Mouse (Mus musculus) gastrocnemius, postnatal 36 days (tissue): Measurements from ENCODE around the gene 3110070M22Rik. TPM values are rescaled to one million over a fixed set of nuclear protein-coding genes. Genes with fewer than 3 reads are reported as not detected.
"Not testable (repeated sequence)": the region's sequence is repeated elsewhere in the genome, so short reads cannot be mapped to it uniquely, and the experiment has no call there.

Source experiments
- DNase-seq, 2 experiments: peaks; one replicate each; pipeline ENCODE4 v3.0.0; 2022
- intact Hi-C: fragments of 180-260 bp; cut with DNase I; formaldehyde crosslinking; loops from one replicate; pipeline ENCODE4 v1.15.1; 2025
- long read RNA-seq, 2 experiments: library from polyadenylated mRNA; stranded (forward); transcript quantifications; one replicate each; pipeline ENCODE4 v2.0.0; 2021
- total RNA-seq, 2 experiments: library from RNA; stranded (reverse); gene quantifications; 2 replicates each; pipeline ENCODE4 v1.2.3; 2021

3110070M22Rik gene
- total RNA-seq: under 1 TPM; 0.30 to 0.46 TPM
- long read RNA-seq, experiment 1: 0 reads
- long read RNA-seq, experiment 2: 0 reads

DNA sequence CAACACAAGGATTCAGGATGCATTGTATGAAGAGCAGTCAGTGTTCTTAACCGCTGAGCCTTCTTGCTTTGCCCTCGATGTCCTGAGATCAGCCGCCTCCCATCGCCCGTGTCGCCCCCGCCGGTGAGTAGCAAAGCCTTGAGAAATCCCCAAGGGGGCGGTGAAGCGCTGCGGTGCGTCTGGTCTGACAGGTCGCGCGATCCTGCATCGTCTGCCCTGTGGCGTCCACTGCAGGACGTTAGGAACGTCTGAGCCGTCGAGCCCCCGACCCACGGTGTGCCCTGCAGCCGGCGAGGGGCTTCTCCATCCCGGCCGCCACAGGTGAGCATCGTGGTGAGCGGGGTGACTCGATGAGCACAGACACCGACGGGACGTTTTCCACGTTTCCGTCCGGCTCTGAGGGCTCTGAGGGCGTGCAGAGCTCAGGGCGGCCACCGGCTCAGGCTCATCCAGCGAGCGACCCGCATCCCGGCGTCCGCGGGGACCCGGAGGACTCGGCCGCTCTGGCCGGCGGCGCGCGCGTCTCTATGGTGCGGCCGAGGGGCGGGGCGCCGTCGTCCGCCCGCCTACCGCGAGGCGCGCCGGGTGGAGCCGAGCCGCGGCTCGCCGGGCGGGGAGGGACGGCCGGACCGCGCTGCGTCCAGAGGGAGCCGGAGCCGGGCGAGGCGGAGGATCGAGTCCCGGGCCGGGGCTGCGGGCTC lies at the start of gene 3110070M22Rik, which contains the start of gene Tmem267:
Gene 3110070M22Rik, minus strand, starts transcription at position 504 of the 701 bp plus-strand sequence.
Gene Tmem267, plus strand, starts transcription at position 160 of the 701 bp plus-strand sequence.
- DNase-seq: peak; percentile 70 to 78
- intact Hi-C loops: no loop called here

DNA sequence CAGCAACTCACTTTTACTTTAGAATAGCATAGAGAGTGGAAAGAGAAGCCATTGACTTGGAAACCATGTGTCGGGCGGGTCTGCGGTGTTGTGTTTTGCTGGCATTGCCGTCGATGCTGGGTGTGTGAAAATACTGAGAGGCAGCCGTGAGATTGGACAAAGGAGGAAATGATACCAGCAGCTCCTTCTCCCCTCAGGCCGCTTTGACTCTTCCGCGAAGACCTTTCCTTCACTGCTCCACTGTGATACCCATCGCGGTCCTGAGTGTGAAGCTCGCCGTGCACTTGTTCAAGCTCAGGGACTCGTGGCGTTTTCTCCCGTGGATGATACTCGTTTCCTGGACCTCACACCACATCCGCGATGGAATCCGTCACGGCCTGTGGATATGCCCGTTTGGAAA lies 6.8 kb upstream of the 3110070M22Rik start:
- DNase-seq, intact Hi-C loops: not testable (repeated sequence)

DNA sequence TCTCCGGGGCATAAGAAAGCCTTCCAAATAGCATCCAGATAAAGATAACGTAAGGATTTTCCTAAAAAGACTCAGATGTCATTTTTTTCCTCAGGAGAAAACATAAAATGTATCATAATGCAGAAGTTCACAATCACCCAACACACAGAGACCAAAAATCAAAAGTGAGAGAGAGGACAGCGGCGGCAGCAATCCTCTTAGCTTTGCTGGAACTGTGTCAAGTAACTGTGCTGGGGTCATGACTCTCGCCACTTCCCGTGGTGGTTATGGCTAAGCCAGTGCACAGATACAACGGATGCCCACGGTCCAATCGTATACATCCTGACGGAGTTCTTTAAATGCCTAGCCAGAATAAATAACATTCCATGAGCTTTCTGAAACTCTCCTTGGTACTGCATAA lies 3.9 kb upstream of the 3110070M22Rik start:
- DNase-seq, intact Hi-C loops: not testable (repeated sequence)

DNA sequence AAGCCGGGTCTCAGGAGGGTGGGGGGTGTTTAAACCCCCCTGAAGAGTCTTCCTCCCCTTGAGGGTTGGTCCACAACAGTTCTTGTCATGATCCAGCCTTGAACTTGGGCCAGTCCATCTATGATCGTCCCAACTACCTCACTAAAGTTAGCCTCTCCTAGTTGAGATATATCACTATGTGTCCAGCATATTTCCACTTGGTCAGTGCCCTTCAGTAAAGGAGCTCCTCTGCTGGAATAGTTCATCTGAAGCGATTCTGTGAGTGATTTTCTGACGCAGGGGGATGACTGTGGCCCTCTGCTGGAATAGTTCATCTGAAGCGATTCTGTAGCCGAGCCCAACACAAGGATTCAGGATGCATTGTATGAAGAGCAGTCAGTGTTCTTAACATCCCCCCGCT lies 829 bp downstream of the 3110070M22Rik start:
- no peak for DNase-seq
- intact Hi-C loops: no loop called here

DNA sequence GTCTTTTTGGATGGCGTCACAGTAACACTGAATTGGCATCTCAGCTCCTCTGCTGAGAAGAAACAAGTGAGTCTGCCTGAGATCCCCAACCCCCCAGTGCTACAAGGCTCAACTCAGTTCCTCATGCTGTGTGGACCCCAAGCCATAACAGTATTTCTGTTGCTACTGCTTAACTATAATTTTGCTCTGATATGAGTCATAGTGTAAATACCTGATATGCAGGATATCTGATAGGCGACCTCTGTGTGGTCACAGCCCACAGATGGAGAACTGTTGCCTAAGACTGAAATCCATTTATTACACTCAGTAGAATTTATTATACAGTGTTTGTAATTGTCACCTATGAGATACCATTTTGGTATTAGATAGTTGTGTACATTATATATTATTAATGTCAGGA lies 10.4 kb downstream of the 3110070M22Rik start:
- no peak for DNase-seq
- intact Hi-C loops: no loop called here

DNA sequence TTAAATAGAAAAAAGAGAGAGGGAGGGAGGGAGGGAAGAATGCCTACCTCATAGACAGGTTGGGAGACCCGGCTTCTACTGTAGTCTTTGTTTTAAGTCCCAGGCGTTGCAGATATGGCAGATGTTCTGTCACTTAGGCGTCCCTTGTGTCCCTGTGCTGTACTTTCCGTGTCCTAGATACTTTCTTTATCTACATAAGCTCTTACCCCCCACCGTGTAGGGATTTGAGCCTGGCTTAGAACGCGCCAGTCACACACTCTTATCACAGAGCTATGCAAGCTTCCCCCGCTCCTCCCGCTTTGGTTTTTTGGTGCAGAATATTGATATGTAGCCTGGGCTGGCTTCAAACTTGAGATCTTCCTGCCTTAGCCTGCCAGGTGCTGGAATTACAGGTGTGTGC lies 11.6 kb downstream of the 3110070M22Rik start:
- intact Hi-C loops: no loop called here
- no peak for DNase-seq

DNA sequence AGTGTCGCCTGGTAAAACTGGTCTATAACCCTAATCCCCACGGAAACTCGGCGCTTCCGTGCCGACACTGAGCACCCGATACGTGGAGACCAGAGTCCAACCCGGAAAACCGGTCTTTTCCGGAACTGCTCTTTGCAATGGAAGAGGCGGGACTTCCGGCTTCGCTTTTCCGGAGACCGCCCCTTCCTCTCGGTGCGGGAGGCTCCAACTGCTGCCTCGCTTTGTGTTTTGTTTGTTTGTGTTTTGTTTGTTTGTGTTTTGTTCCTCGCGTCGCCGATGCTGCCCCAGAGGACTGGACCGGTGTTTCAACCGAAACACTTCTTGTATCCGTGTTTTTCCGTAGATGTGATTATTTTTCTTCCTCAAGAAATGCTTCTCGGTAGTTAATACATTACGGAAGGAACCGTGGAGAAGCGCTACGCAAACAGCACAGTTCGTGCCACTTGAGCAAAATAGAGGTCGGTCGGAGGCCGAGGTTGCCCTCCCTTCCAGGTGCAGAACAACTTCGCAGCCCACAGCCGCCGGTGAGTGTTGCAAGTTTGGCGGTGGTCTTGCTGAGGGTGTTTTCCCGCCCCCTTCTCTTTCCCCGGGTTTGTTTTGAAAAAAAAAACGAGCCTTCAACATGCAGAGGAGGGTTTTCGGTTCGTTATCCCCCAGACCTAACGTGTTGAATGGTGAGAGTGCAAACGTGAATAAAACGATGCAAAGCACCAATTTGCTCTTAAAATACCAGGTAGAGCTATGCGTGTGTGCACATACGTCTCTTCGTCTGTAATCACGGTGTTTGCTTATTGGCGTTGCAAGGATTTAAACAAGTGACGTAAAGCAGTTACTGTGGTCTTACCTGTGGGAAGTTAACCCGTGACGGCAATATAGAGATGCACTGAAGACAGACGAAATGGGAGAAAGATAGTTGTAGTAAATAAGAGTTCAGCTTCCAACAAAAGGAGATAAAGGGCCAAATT lies 25.3 kb downstream of the 3110070M22Rik start, which contains the start of gene 4833420G17Rik:
Gene 4833420G17Rik, plus strand, starts transcription at position 173 of the 965 bp plus-strand sequence.
- peak; percentile 70 to 80 for DNase-seq
- intact Hi-C loops: no loop called here

DNA sequence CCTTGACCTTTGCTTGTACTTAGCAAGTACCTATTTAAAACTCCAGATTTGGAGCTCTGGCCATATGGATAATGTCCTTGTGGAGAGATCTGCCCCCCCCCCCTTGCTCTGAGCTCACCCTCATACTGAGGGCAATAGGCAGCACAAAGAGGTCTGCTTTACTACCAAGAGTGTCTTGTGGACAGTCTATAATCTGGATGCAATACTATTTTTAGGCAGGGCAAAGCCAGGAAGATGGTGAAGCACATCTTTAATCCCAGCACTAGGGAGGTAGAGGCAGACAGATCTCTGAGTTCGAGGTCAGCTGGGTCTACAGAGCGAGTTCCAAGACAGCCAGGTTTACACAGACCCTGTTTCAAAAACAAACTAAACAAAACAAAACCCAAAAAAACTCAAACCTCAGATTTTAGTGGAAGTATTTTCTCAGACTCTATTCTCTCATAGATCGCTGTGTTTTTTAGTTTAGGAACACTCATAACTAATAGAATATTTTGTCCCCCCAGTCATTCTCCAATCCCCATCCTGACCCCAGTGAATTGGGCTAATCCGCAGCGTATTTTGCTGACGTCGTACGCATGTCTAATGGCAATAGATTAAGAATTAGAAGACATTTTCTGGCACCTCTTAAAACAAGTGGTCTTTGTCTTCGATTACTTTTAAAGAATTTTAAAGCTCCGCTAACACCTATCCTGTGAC lies 26.1 kb downstream of the 3110070M22Rik start:
- intact Hi-C loops: no loop called here
- no peak for DNase-seq

DNA sequence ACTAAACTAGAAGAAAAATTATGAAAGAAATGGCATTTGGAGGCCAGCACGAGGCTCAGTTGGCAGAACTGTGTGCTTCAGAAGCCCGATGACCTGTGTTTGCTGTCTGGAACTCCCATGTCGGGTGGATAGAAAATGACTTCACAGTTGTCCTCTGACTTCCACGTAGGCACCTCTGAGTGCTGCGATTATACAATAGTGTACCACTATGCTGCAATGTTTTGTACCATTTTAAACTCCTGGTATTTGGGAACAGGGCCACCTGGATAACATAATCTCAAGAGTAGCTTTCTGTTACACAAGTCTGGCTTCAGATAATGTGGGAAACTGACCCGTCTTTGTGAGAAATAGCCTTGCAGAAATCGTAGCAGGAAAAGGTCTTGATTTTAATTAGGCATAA lies 31.8 kb downstream of the 3110070M22Rik start:
- no peak for DNase-seq
- intact Hi-C loops: no loop called here

DNA sequence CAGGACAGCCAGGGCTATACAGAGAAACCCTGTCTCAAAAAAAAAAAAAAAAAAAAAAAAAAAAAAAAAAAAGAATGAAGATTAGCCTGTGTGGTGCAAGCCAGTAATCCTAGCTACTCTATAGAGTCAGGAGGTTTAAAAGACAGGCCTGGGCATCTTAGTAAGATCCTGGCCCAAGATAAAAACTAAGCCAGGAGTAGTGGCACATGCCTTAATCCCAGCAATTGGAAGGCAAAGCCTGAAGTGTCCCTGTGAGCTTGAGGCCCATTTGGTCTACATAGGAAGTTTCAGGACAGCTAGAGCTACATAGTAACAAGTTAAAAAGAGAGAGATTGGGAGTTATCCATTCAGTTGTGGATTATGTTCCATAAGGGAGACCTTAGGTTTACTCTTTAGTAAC lies 33.1 kb downstream of the 3110070M22Rik start:
- no peak for DNase-seq
- intact Hi-C loops: no loop called here

DNA sequence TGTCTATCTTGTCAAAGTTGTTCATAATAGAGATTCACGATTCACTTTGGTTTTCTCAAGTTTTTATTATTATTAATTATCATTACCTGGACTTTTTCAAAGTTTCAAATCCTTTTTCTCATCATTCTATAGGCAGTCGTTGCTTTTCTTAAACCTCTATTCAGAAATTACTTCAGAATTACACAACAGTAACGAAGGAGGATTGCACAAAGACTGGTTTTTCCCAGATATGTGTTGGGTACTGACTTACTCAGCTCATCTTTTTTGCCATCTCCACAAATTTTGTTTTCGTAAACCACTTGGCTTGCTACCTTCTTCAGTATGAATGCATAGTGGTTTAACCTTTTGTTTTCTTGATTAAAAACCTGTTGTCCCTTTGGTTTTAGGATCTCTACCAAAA lies 34.6 kb downstream of the 3110070M22Rik start:
- no peak for DNase-seq
- intact Hi-C loops: no loop called here

DNA sequence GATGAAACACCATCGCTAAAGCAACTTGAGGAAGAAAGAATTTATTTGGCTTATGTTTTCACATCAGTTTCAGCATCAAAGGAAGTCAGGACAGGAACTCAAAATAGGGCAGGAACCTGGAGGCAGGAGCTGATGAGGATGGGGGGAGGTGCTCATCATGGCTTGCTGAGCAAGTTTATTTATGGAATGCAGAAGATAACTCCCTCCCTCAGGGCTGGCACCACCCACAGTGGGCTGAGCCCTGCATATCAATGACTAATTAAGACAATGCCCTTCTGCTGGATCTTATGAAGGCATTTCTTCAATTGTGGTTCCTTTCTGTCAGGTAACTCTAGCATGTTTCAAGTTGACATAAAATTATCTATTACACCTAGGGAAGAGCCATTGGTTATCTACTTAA lies 45.9 kb downstream of the 3110070M22Rik start:
- intact Hi-C loops: no loop called here
- DNase-seq: no peak

Other genes starting within 250 kb of the 3110070M22Rik start
- 10 to 100 TPM; 82.2 to 89.0 TPM for gene Paip1, start 59.8 kb downstream of the 3110070M22Rik start, total RNA-seq
- gene 4833420G17Rik, start 25.6 kb downstream of the 3110070M22Rik start, total RNA-seq: 1 to 10 TPM; 4.9 to 6.4 TPM
- gene Tmem267, start 344 bp downstream of the 3110070M22Rik start, total RNA-seq: 10 to 100 TPM; 11.5 TPM
- under 1 TPM; 0.20 to 0.22 TPM for gene Ccl28, start 135.4 kb upstream of the 3110070M22Rik start, total RNA-seq
- 10 to 100 TPM; 25.6 to 28.7 TPM for gene Hmgcs1, start 202.0 kb upstream of the 3110070M22Rik start, total RNA-seq